Mouse (Mus musculus): ENCODE results near the gene Epb41l4b. TPM values are rescaled to one million over a fixed set of nuclear protein-coding genes. Genes with fewer than 3 reads are reported as not detected.

Epb41l4b gene
- polyA plus RNA-seq, 1 experiment from 2014 or later: 0.69 TPM

- ATAC-seq (replicated peaks): no peak
Observed at GRCm38 (mm10) chr4:57015032-57015431, 128.2 kb downstream of the Epb41l4b start.

DNA sequence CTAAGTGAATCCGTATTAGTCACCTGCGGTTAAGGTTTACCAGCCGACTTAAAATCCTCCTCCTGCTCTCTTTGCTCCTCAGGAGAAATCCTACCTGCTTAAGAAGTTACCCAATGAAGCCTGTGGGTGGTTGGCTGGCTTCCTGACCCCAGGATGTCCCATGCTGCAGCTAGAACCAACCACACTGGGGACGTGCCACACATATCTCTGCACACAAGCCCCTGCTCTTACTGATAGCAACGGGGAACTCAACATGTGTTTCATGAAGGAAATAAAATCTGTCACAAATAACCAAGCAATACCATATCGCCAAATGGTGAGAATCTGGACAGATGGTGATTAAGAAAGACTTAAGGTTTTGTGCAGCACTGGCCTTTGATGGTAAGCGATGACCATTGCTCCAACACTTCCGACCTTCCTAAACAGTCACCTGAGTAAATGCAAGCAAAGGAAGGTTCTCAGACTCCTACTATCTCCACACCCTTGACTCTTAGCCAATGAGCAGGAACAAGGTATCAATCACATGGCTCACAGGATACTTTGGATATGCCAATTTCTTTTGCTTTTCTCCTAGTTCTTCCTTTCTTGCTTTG, 131.7 kb downstream of the Epb41l4b start:
- 62% methylated on average over 8 of the region's 8 CpGs for WGBS

More at GRCm38 (mm10) chr4:57015032-57015431, 128.2 kb downstream of the Epb41l4b start:
- Histone ChIP-seq H3K27me3 (no peaks in the 10 kb centered on the region), H3K4me1 (peaks cover 9% of the 10 kb centered on the region; the same call in 1 of the 2 replicates), H3K9ac (replicated peaks) (no peak overlapping the region), H3K36me3 (no peaks in the 10 kb centered on the region), H3K27ac (replicated peaks) (no peak overlapping the region), H3K4me3 (no peak overlapping the region), H3K9me3 (no peaks in the 10 kb centered on the region), H3K4me2 (replicated peaks) (no peak overlapping the region)
- WGBS: 92% methylated on average over 5 of the region's 5 CpGs

GRCm38 (mm10) chr4:57010919-57011318, 132.3 kb downstream of the Epb41l4b start:
- no peaks in the 10 kb centered on the region for H3K9me3 ChIP-seq
- no peak overlapping the region for H3K27ac ChIP-seq (replicated peaks)
- peak; percentile 26 for ATAC-seq (replicated peaks)
- 24% methylated on average over 6 of the region's 6 CpGs for WGBS
- H3K4me3 ChIP-seq: no peak overlapping the region
- H3K36me3 ChIP-seq: no peaks in the 10 kb centered on the region
- H3K4me2 ChIP-seq (replicated peaks): no peak overlapping the region
- H3K4me1 ChIP-seq: peaks cover 9% of the 10 kb centered on the region; the same call in 1 of the 2 replicates
- H3K9ac ChIP-seq (replicated peaks): no peak overlapping the region
- no peaks in the 10 kb centered on the region for H3K27me3 ChIP-seq

More for the DNA sequence above, 131.7 kb downstream of the Epb41l4b start:
- no peaks in the 10 kb centered on the region for H3K36me3 ChIP-seq
- H3K4me3 ChIP-seq: no peak overlapping the region
- H3K27ac ChIP-seq (replicated peaks): no peak overlapping the region
- no peak for ATAC-seq (replicated peaks)
- no peak overlapping the region for H3K4me2 ChIP-seq (replicated peaks)
- H3K27me3 ChIP-seq: no peaks in the 10 kb centered on the region
- peaks cover 9% of the 10 kb centered on the region; the same call in 1 of the 2 replicates for H3K4me1 ChIP-seq
- no peaks in the 10 kb centered on the region for H3K9me3 ChIP-seq
- no peak overlapping the region for H3K9ac ChIP-seq (replicated peaks)

- Histone ChIP-seq H3K9ac (replicated peaks) (no peak overlapping the region), H3K9me3 (no peaks in the 10 kb centered on the region), H3K4me1 (peaks cover 9% of the 10 kb centered on the region; the same call in 1 of the 2 replicates), H3K27ac (replicated peaks) (no peak overlapping the region), H3K4me2 (replicated peaks) (no peak overlapping the region), H3K27me3 (no peaks in the 10 kb centered on the region), H3K36me3 (no peaks in the 10 kb centered on the region), H3K4me3 (no peak overlapping the region)
- 49% methylated on average over 5 of the region's 5 CpGs for WGBS
- peak; percentile 30; the same call in 1 of the 2 replicates for ATAC-seq (replicated peaks)
Observed at GRCm38 (mm10) chr4:57010425-57010824, 132.8 kb downstream of the Epb41l4b start.

GRCm38 (mm10) chr4:57007717-57008116, 135.5 kb downstream of the Epb41l4b start:
- ATAC-seq (replicated peaks): no peak
- H3K4me1 ChIP-seq: peaks cover 16% of the 10 kb centered on the region
- H3K9ac ChIP-seq (replicated peaks): no peak overlapping the region
- 87% methylated on average over 9 of the region's 9 CpGs for WGBS
- H3K27me3 ChIP-seq: no peaks in the 10 kb centered on the region
- no peak overlapping the region for H3K4me2 ChIP-seq (replicated peaks)
- H3K4me3 ChIP-seq: no peak overlapping the region
- no peaks in the 10 kb centered on the region for H3K36me3 ChIP-seq
- H3K9me3 ChIP-seq: no peaks in the 10 kb centered on the region
- no peak overlapping the region for H3K27ac ChIP-seq (replicated peaks)

DNA sequence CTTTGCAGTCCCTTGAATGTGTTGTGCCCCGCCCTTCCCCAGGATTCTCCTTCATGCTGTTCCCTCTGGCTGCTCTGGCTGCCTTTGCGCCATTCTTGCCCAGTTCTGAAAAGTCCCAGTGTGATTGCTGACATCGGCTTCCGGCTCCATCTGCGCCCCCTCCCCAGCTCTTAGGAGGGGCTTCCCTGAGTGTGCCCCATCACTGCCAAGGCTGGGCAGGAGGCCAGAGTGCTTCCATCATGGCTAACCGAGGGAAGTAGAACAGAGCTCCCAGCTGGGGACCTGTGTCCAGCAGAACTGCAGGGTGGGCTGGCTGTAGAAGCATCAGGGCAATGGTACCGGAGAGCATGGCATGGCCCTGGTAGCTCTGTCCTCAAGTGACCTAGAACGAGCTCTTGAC, 138.2 kb downstream of the Epb41l4b start:
- peak; percentile 76 for ATAC-seq (replicated peaks)
- H3K36me3 ChIP-seq: no peaks in the 10 kb centered on the region
- peaks cover 6% of the 10 kb centered on the region for H3K4me1 ChIP-seq
- H3K9ac ChIP-seq (replicated peaks): no peak overlapping the region
- H3K27ac ChIP-seq (replicated peaks): no peak overlapping the region
- no peak overlapping the region for H3K4me2 ChIP-seq (replicated peaks)
- no peaks in the 10 kb centered on the region for H3K27me3 ChIP-seq
- WGBS: 56% methylated on average over 8 of the region's 8 CpGs
- H3K9me3 ChIP-seq: no peaks in the 10 kb centered on the region
- H3K4me3 ChIP-seq: no peak overlapping the region

- no peak overlapping the region for H3K27ac ChIP-seq (replicated peaks)
- H3K4me3 ChIP-seq: no peak overlapping the region
- no peak for ATAC-seq (replicated peaks)
- H3K9ac ChIP-seq (replicated peaks): no peak overlapping the region
- no peaks in the 10 kb centered on the region for H3K9me3 ChIP-seq
- no peaks in the 10 kb centered on the region for H3K36me3 ChIP-seq
- no peaks in the 10 kb centered on the region for H3K27me3 ChIP-seq
- WGBS: 84% methylated on average over 8 of the region's 8 CpGs
- no peak overlapping the region for H3K4me2 ChIP-seq (replicated peaks)
- peaks cover 6% of the 10 kb centered on the region for H3K4me1 ChIP-seq
Observed at GRCm38 (mm10) chr4:57003886-57004285, 139.4 kb downstream of the Epb41l4b start.

GRCm38 (mm10) chr4:57002751-57003150, 140.5 kb downstream of the Epb41l4b start:
- no peak for ATAC-seq (replicated peaks)
- Histone ChIP-seq H3K27me3 (no peaks in the 10 kb centered on the region), H3K4me1 (peaks cover 6% of the 10 kb centered on the region), H3K9me3 (no peaks in the 10 kb centered on the region), H3K36me3 (no peaks in the 10 kb centered on the region), H3K4me3 (no peak overlapping the region), H3K9ac (replicated peaks) (no peak overlapping the region), H3K4me2 (replicated peaks) (no peak overlapping the region), H3K27ac (replicated peaks) (no peak overlapping the region)
- WGBS: 76% methylated on average over 3 of the region's 3 CpGs

DNA sequence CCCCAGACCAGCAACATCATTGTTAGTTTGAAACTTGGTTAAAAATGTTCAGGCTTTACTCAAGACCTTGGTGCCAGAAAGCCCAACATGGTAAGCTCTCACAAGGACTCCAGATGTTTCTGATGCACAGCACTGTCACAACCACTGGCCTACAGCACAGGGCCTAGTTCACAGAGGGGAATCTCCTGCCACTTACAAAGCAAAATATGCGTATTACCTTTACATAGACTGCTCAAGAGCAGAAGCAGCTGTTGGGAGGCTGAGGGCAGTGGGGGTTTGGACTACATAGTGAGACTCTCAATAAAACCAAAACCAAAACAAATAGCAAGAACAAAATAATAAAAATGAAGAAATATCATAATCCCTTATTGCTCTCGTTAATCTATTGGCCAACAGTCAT, 141.8 kb downstream of the Epb41l4b start:
- ATAC-seq (replicated peaks): no peak
- Histone ChIP-seq H3K27me3 (no peaks in the 10 kb centered on the region), H3K9ac (replicated peaks) (no peak overlapping the region), H3K27ac (replicated peaks) (no peak overlapping the region), H3K4me2 (replicated peaks) (no peak overlapping the region), H3K9me3 (no peaks in the 10 kb centered on the region), H3K36me3 (no peaks in the 10 kb centered on the region), H3K4me3 (no peak overlapping the region), H3K4me1 (peaks cover 6% of the 10 kb centered on the region)
- 88% methylated on average over 2 of the region's 2 CpGs for WGBS

GRCm38 (mm10) chr4:56993331-56993730, 149.9 kb downstream of the Epb41l4b start:
- peaks cover 11% of the 10 kb centered on the region for H3K4me1 ChIP-seq
- no peak for ATAC-seq (replicated peaks)
- H3K27ac ChIP-seq (replicated peaks): no peak overlapping the region

GRCm38 (mm10) chr4:56991951-56992350, 151.3 kb downstream of the Epb41l4b start:
- Histone ChIP-seq H3K4me2 (replicated peaks) (no peak overlapping the region), H3K9ac (replicated peaks) (no peak overlapping the region), H3K36me3 (no peaks in the 10 kb centered on the region), H3K27ac (replicated peaks) (no peak overlapping the region), H3K27me3 (no peaks in the 10 kb centered on the region; the same call in 1 of the 2 replicates), H3K9me3 (no peaks in the 10 kb centered on the region), H3K4me1 (peaks cover 11% of the 10 kb centered on the region), H3K4me3 (no peak overlapping the region)
- WGBS: 59% methylated on average over 2 of the region's 2 CpGs
- ATAC-seq (replicated peaks): no peak

More at GRCm38 (mm10) chr4:56993331-56993730, 149.9 kb downstream of the Epb41l4b start:
- Histone ChIP-seq H3K4me2 (replicated peaks) (no peak overlapping the region), H3K4me3 (no peak overlapping the region), H3K9ac (replicated peaks) (no peak overlapping the region), H3K9me3 (no peaks in the 10 kb centered on the region), H3K36me3 (no peaks in the 10 kb centered on the region), H3K27me3 (no peaks in the 10 kb centered on the region; the same call in 1 of the 2 replicates)
- WGBS: 88% methylated on average over 7 of the region's 7 CpGs

GRCm38 (mm10) chr4:56990215-56990584, 153.0 kb downstream of the Epb41l4b start, which contains the start of gene Frrs1l:
TSS of gene Frrs1l (minus strand) at chr4:56990391.
- Histone ChIP-seq H3K36me3 (no peaks in the 10 kb centered on the region), H3K9me3 (no peaks in the 10 kb centered on the region), H3K4me1 (peaks cover 11% of the 10 kb centered on the region), H3K27ac (replicated peaks) (peak within 1 kb of the TSS; percentile 88), H3K9ac (replicated peaks) (peak within 1 kb of the TSS; percentile 80), H3K27me3 (no peaks in the 10 kb centered on the region; the same call in 1 of the 2 replicates), H3K4me2 (replicated peaks) (peak within 1 kb of the TSS; percentile 73), H3K4me3 (peak within 1 kb of the TSS; percentile 68)
- WGBS: 1% methylated on average over 39 of the region's 44 CpGs
- peak; percentile 94 for ATAC-seq (replicated peaks)

Measured in forebrain, embryonic 15.5 days (tissue).